Mouse (Mus musculus) hindbrain, embryonic 11.5 days (tissue): ENCODE measurements around the gene Taf3. TPM values are rescaled to one million over a fixed set of nuclear protein-coding genes. Genes with fewer than 3 reads are reported as not detected.

Experiments used
- ATAC-seq: fragments of 200-750 bp; cut with Nextera tagmentation; 2 replicates; pipeline ENCODE4 v1.8.0; 2017; ENCODE audit warnings: mild to moderate bottlenecking, moderate TSS enrichment, moderate library complexity; ENCODE audit not compliant: low FRiP score
- DNase-seq: peaks from one replicate; pipeline ENCODE4 v3.0.0-alpha.2; 2015; ENCODE audit warnings: low spot score
- H3K27ac ChIP-seq: fragments of 300-500 bp; sonication (generic); 2 replicates; pipeline ENCODE4 v1.5.1; 2014; ENCODE audit warnings: mild to moderate bottlenecking, low read depth, low read length
- H3K27me3 ChIP-seq: fragments of 300-500 bp; sonication (generic); 2 replicates; pipeline ENCODE4 v1.6.1; 2014; ENCODE audit warnings: mild to moderate bottlenecking, low read length, moderate library complexity, mixed read lengths; ENCODE audit not compliant: control insufficient read depth, insufficient read depth
- H3K36me3 ChIP-seq: fragments of 300-500 bp; sonication (generic); 2 replicates; pipeline ENCODE4 v1.6.1; 2014; ENCODE audit warnings: mild to moderate bottlenecking, low read length, moderate library complexity, mixed read lengths; ENCODE audit not compliant: control insufficient read depth, insufficient read depth
- H3K4me1 ChIP-seq: fragments of 300-500 bp; sonication (generic); replicated peaks from 2 replicates; pipeline ENCODE4 v1.6.1; 2014; ENCODE audit warnings: low read length, mixed read lengths; ENCODE audit not compliant: control insufficient read depth, insufficient read depth
- H3K4me2 ChIP-seq: fragments of 300-500 bp; sonication (generic); replicated peaks from 2 replicates; pipeline ENCODE4 v1.6.1; 2014; ENCODE audit warnings: mild to moderate bottlenecking, low read depth, low read length
- H3K4me3 ChIP-seq: fragments of 300-500 bp; sonication (generic); 2 replicates; pipeline ENCODE4 v1.5.1; 2014; ENCODE audit warnings: low read depth, low read length
- H3K9ac ChIP-seq: fragments of 300-500 bp; sonication (generic); 2 replicates; pipeline ENCODE4 v1.6.1; 2014; ENCODE audit warnings: low read depth, low read length
- H3K9me3 ChIP-seq: fragments of 300-500 bp; sonication (generic); 2 replicates; pipeline ENCODE4 v1.6.1; 2016; ENCODE audit warnings: low read length; ENCODE audit not compliant: control insufficient read depth
- WGBS: fragments of 180-500 bp; shearing (Covaris S2); extraction: QIAGEN DNeasy Blood & Tissue Kit; methylation state at CpG from one replicate; pipeline ENCODE4 v1.1.7; 2014; 5-methylcytosine and 5-hydroxymethylcytosine counted together
- polyA plus RNA-seq: library from polyadenylated mRNA; unstranded; fragments of >200 nt; fragmentation: Nextera tagmentation; extraction: Ambion mirVana; gene quantifications from 2 replicates; pipeline ENCODE4 v1.2.1, GENCODE M21; 2014

Gene Taf3
- polyA plus RNA-seq, 1 experiment from 2014 or later: 18.9 TPM

DNA sequence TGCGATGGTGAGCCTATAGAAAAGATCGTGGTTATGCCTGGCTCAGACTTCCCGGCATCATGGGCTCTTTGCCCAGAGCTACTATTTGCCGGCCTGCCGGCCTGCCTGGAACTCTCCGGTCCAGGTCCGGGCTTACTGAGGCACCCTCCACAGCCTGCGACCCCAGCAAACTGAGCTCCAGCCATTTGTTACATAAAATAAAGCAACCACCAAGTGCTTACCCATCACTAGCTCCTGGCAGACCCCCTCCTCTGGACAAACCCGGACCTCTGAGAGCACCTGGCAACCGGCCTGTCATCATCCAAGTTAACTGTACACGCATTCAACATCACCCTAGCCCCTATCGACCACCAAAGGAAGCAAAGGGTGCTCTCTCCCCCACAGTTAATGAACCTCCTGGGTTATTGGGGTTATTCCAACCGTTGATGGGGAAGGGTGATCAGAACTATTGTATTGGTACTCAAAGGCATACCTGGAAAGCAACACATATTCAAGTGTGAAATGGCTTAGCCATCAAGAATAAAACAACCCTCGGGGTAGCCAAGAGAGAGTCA, 163.1 kb downstream of the Taf3 start:
- H3K9ac ChIP-seq: no peak overlapping the region; the same call in 1 of the 2 replicates

DNA sequence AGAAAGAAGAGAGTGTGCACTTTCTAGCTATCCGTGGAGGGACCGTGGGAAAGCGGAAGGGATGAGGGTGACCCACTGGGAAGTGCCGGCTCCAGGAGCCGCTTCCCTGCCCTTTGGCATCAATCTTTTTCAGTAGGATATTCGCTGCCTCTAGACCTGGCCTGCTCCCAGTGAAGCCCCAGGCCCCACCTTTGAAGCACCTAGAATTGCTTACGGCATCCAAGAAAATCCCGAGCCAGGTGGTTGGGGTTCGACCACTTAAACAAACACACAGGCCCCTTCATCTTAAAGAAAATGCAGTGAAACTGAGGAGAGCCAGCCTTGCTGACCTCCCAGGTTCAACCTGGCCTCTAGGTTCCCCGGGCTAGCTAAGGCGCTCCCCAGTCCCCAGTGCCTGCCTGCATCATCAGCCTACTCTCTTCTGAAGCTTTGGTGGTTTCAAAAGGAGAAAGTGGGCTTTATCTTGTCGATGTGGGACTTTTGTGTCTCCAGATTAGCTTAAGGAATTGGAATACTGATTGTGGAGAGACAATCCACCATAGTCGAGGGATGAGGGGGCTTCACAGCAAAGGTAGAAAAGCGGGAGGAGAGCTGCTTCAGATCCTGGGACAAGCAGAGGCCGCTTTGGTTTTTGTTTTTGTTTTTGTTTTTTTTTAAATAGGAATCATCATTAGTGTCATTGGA, 163.7 kb downstream of the Taf3 start:
- Histone ChIP-seq H3K36me3 (no peaks in the 10 kb centered on the region), H3K4me2 (0 out of 2 replicates have a peak overlapping the region, but pooled peaks have one; percentile 3), H3K4me3 (peak overlapping the region; percentile 27; the same call in 1 of the 2 replicates), H3K27ac (no peak overlapping the region), H3K4me1 (peaks cover 10% of the 10 kb centered on the region; the same call in 1 of the 2 replicates), H3K9me3 (no peaks in the 10 kb centered on the region), H3K9ac (peak overlapping the region; percentile 31; the same call in 1 of the 2 replicates), H3K27me3 (peaks cover 89% of the 10 kb centered on the region)
- WGBS: 2% methylated on average over 15 of the region's 15 CpGs
- ATAC-seq: no peak
- DNase-seq: peak; percentile 56

More for the DNA sequence above, 163.1 kb downstream of the Taf3 start:
- 2% methylated on average over 14 of the region's 14 CpGs for WGBS
- DNase-seq: peak; percentile 53
- Histone ChIP-seq H3K4me2 (no peak overlapping the region), H3K27ac (no peak overlapping the region), H3K9me3 (no peaks in the 10 kb centered on the region), H3K27me3 (peaks cover 89% of the 10 kb centered on the region), H3K4me3 (peak overlapping the region; percentile 27; the same call in 1 of the 2 replicates), H3K4me1 (peaks cover 10% of the 10 kb centered on the region; the same call in 1 of the 2 replicates), H3K36me3 (no peaks in the 10 kb centered on the region)
- no peak for ATAC-seq

GRCm38 (mm10) chr2:9883803-9884532, 164.4 kb downstream of the Taf3 start:
- Histone ChIP-seq H3K36me3 (no peaks in the 10 kb centered on the region), H3K9ac (no peak overlapping the region; the same call in 1 of the 2 replicates), H3K4me3 (peak overlapping the region; percentile 27; the same call in 1 of the 2 replicates), H3K4me1 (peaks cover 8% of the 10 kb centered on the region; the same call in 1 of the 2 replicates), H3K27ac (no peak overlapping the region), H3K27me3 (peaks cover 86% of the 10 kb centered on the region), H3K9me3 (no peaks in the 10 kb centered on the region), H3K4me2 (peak overlapping the region; percentile 5; the same call in 1 of the 2 replicates)
- ATAC-seq: no peak
- DNase-seq: no peak
- WGBS: 1% methylated on average over 26 of the region's 27 CpGs

DNA sequence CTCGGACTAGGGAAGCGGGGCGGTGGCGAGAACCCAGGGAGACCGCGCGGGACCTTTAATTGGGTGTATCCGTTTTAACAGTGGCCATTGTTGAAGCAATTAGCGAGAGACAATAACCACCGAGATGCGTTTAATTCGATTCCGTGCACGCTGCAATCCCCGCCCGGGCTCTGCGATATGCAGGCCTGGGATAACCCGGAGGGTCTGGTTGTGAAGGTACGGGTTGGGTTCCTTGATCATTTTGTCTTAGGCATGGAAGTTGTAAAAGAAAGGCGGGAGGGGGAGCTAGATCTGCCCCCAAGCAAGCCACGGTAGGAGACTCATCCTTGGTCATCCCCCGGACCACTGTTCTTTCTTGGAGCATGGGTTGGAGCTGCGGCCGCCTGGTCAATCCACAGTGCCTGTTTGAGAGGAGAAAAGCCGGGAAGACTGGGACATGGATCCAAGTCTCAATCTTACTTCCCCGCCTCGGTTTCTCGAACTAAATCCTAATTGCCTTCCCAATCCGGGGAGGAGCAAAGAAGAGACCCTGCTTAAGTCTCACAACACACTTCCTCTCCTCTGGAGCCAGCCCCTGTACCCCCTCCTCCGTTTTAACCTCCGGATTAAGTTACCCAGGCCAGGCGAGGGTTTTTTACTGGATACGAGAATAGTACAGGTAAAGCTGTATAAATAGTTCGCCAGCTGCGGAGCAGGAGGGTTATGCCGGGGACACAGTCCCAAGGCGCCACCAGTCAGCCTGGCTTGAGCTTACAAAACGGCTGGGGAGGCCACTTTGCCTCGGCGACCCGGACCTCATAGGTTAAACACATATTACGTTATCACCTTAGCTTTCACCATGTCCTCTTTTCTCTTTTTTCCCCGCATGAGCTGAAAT, 165.2 kb downstream of the Taf3 start:
- peak; percentile 73 for DNase-seq
- Histone ChIP-seq H3K4me2 (peak overlapping the region; percentile 34), H3K36me3 (no peaks in the 10 kb centered on the region), H3K4me3 (peak overlapping the region; percentile 27), H3K9me3 (no peaks in the 10 kb centered on the region), H3K27ac (no peak overlapping the region), H3K27me3 (peaks cover 88% of the 10 kb centered on the region), H3K4me1 (peaks cover 8% of the 10 kb centered on the region; the same call in 1 of the 2 replicates), H3K9ac (peak overlapping the region; percentile 27; the same call in 1 of the 2 replicates)
- no peak for ATAC-seq
- WGBS: under 1% methylated on average over 43 of the region's 43 CpGs

GRCm38 (mm10) chr2:9882371-9882925, 165.9 kb downstream of the Taf3 start:
- no peak overlapping the region for H3K27ac ChIP-seq
- H3K36me3 ChIP-seq: no peaks in the 10 kb centered on the region
- no peaks in the 10 kb centered on the region for H3K9me3 ChIP-seq
- H3K9ac ChIP-seq: peak overlapping the region; percentile 27; the same call in 1 of the 2 replicates
- WGBS: under 1% methylated on average over 39 of the region's 39 CpGs
- peaks cover 8% of the 10 kb centered on the region for H3K4me1 ChIP-seq
- H3K27me3 ChIP-seq: peaks cover 86% of the 10 kb centered on the region
- H3K4me2 ChIP-seq: peak overlapping the region; percentile 34
- peak overlapping the region; percentile 27 for H3K4me3 ChIP-seq
- ATAC-seq: no peak
- DNase-seq: no peak

DNA sequence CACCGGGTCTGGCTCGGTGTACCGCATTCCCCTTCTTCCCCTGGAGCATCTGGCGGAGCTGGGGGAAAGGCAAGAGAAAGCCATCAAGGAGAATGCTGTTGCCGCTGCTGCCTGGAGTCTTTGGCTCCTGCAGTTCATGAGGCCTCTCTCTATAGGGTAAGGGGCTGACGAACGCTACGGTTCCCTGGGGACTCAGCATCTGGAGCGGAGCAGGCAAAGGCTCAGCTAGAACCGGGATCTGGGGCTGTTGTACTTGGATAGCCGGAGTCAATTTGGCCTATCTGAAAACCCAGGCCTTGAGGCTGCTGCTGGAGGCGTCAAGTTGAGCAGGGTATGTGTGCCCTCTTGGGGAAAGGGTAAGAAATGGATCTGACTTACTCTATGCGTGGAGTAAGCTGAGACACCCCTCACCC, 166.8 kb downstream of the Taf3 start:
- no peak for ATAC-seq
- 1% methylated on average over 13 of the region's 13 CpGs for WGBS
- Histone ChIP-seq H3K9me3 (no peaks in the 10 kb centered on the region), H3K27me3 (peaks cover 83% of the 10 kb centered on the region), H3K27ac (peak overlapping the region; percentile 62), H3K4me2 (peak overlapping the region; percentile 53), H3K4me1 (peaks cover 8% of the 10 kb centered on the region), H3K4me3 (peak overlapping the region; percentile 30), H3K36me3 (no peaks in the 10 kb centered on the region), H3K9ac (peak overlapping the region; percentile 45)
- DNase-seq: peak; percentile 66

GRCm38 (mm10) chr2:9881051-9881591, 167.3 kb downstream of the Taf3 start, which contains the start of gene 4930412O13Rik:
Gene 4930412O13Rik, plus strand, starts transcription at chr2:9881252.
- H3K27ac ChIP-seq: peak within 1 kb of the TSS; percentile 62
- H3K4me1 ChIP-seq: peaks cover 8% of the 10 kb centered on the region
- peaks cover 84% of the 10 kb centered on the region for H3K27me3 ChIP-seq
- peak within 1 kb of the TSS; percentile 45 for H3K9ac ChIP-seq
- peak; percentile 6 for ATAC-seq
- peak within 1 kb of the TSS; percentile 30 for H3K4me3 ChIP-seq
- no peaks in the 10 kb centered on the region for H3K9me3 ChIP-seq
- WGBS: 0% methylated on average over 17 of the region's 35 CpGs
- H3K36me3 ChIP-seq: no peaks in the 10 kb centered on the region
- H3K4me2 ChIP-seq: peak within 1 kb of the TSS; percentile 53
- peak; percentile 74 for DNase-seq
